Mouse (Mus musculus): ENCODE measurements around the gene Myog. TPM values are rescaled to one million over a fixed set of nuclear protein-coding genes. Genes with fewer than 3 reads are reported as not detected.
A peak's percentile ranks its signal among the peaks of the same experiment; 100 is the strongest.

Gene Myog
- polyA plus RNA-seq, 1 experiment from 2014 or later, result not detected

DNA sequence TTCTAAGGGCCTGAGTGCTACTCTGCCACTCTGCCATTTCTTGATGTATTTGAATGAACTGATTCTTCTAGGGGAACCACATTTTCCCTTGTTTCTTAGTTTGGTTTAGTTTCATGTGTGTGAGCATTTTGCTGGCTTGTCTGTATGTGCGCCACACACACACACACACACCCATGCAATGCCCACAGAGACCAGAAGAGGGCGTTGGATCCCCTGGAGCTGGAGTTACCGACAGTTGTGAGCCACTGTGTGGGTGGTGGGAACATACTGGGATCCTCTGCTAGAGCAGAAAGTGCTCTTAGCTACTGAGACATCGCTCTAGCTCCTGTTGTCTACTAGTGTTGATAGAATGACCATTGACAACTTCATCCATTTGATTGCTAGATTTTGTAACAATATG is 8.2 kb upstream of the Myog start:
- no peaks in the 10 kb centered on the region for H3K4me1 ChIP-seq (ENCODE audit: control insufficient read depth, insufficient read depth, low read length)
- H3K27me3 ChIP-seq (ENCODE audit: control insufficient read depth, insufficient read depth, low read length), result no peaks in the 10 kb centered on the region
- 71% methylated on average over 4 of the region's 4 CpGs for WGBS
- no peak overlapping the region for H3K4me3 ChIP-seq (ENCODE audit: low read depth, low read length)
- no peak overlapping the region for H3K4me2 ChIP-seq
- no peak overlapping the region for H3K9ac ChIP-seq (ENCODE audit: low read length)
- ATAC-seq (ENCODE audit: low FRiP score), result no peak
- H3K9me3 ChIP-seq (ENCODE audit: control insufficient read depth, low read length), result no peaks in the 10 kb centered on the region
- no peak for DNase-seq (ENCODE audit: low spot score, missing footprints)
- H3K36me3 ChIP-seq (ENCODE audit: control insufficient read depth, insufficient read depth, low read length), result no peaks in the 10 kb centered on the region
- H3K27ac ChIP-seq (ENCODE audit: low read depth, low read length), result no peak overlapping the region

DNA sequence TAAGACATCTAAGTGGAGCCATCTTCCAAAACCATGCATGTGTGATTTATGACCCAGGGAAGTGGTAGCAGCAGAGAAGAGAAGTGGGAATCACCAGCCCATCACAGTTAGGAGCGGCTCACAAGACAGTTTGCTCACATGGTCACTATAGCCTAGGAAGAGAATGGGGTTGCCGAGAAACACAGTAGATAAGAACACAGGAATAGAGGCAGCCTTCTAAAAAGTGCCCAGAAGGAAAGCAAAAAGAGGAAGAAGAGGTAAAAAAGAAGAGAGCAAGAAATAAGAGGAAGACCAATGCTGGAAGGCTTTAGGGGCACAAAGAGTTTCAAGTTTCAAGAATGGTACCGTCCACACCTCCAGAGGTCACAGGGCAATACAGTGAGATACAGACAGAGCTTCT is 7.4 kb upstream of the Myog start:
- WGBS, result 85% methylated on average over 3 of the region's 3 CpGs
- Histone ChIP-seq H3K9me3 (ENCODE audit: control insufficient read depth, low read length) (no peaks in the 10 kb centered on the region), H3K27ac (ENCODE audit: low read depth, low read length) (no peak overlapping the region), H3K36me3 (ENCODE audit: control insufficient read depth, insufficient read depth, low read length) (no peaks in the 10 kb centered on the region), H3K9ac (ENCODE audit: low read length) (no peak overlapping the region), H3K27me3 (ENCODE audit: control insufficient read depth, insufficient read depth, low read length) (no peaks in the 10 kb centered on the region), H3K4me2 (no peak overlapping the region), H3K4me3 (ENCODE audit: low read depth, low read length) (no peak overlapping the region), H3K4me1 (ENCODE audit: control insufficient read depth, insufficient read depth, low read length) (no peaks in the 10 kb centered on the region)
- ATAC-seq (ENCODE audit: low FRiP score) (no peak), DNase-seq (ENCODE audit: low spot score, missing footprints) (no peak)

DNA sequence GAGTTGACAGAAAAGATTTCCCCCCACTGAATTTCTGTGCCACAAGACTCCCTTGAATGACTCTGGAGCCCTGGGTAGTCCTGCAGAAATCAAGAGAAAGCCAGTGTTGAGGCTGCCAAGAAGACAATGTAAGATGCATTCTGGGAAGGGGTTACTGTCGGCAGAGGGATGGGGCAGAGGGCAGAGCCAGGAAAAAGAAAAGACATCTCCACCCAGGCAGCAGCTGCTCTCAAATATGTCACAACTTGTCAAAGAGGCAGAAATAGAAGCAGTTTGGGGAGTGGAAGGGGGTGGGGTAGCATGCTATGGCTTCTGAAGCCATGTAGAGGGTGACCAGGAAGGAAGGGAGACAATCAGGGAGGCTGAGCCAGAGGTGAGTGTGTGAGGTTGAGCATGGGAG is 6.7 kb upstream of the Myog start:
- Histone ChIP-seq H3K9me3 (ENCODE audit: control insufficient read depth, low read length) (no peaks in the 10 kb centered on the region), H3K36me3 (ENCODE audit: control insufficient read depth, insufficient read depth, low read length) (no peaks in the 10 kb centered on the region), H3K4me2 (no peak overlapping the region), H3K27me3 (ENCODE audit: control insufficient read depth, insufficient read depth, low read length) (no peaks in the 10 kb centered on the region), H3K27ac (ENCODE audit: low read depth, low read length) (no peak overlapping the region), H3K4me1 (ENCODE audit: control insufficient read depth, insufficient read depth, low read length) (no peaks in the 10 kb centered on the region), H3K4me3 (ENCODE audit: low read depth, low read length) (no peak overlapping the region), H3K9ac (ENCODE audit: low read length) (no peak overlapping the region)
- WGBS, result 58% methylated on average over 1 of the region's 1 CpGs
- DNase-seq (ENCODE audit: low spot score, missing footprints), result no peak
- no peak for ATAC-seq (ENCODE audit: low FRiP score)

DNA sequence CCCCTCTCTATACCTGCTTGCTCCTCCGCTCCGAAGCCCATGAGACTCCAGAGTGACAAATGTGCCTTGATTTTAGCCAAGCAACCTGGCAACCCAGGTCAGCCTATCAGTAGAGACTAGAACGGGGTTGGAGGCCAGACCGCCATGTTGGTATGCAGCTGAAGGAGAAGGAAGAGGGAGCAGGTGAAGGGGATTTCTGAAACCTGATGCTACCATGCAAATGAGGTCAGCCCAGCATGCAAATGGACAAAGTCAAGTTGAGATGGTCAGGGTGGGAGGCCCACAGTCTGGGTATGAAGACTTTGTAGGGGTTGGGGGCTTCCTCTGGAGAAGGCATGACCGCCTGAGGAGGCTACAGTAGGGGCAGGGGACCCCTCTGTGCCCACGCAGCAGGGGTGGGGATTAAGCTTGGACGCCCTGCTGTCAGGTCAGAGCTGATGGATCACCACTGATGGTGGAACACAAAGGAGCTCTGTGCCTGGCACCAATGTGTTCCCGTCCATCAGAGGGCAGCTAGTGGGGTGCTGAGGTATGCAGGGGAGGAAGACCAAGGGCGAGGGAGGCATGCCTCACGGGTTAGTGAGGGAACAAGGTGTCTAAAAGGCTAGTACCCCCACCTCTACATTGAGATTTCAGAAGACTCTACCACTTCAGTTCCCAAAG is 4.2 kb upstream of the Myog start:
- Histone ChIP-seq H3K27ac (ENCODE audit: low read depth, low read length) (no peak overlapping the region), H3K9me3 (ENCODE audit: control insufficient read depth, low read length) (no peaks in the 10 kb centered on the region), H3K36me3 (ENCODE audit: control insufficient read depth, insufficient read depth, low read length) (no peaks in the 10 kb centered on the region), H3K9ac (ENCODE audit: low read length) (no peak overlapping the region), H3K4me3 (ENCODE audit: low read depth, low read length) (no peak overlapping the region), H3K27me3 (ENCODE audit: control insufficient read depth, insufficient read depth, low read length) (no peaks in the 10 kb centered on the region; the same call in 1 of the 2 replicates), H3K4me1 (ENCODE audit: control insufficient read depth, insufficient read depth, low read length) (no peaks in the 10 kb centered on the region), H3K4me2 (no peak overlapping the region)
- no peak for DNase-seq (ENCODE audit: low spot score, missing footprints)
- ATAC-seq (ENCODE audit: low FRiP score), result no peak
- 49% methylated on average over 10 of the region's 10 CpGs for WGBS

DNA sequence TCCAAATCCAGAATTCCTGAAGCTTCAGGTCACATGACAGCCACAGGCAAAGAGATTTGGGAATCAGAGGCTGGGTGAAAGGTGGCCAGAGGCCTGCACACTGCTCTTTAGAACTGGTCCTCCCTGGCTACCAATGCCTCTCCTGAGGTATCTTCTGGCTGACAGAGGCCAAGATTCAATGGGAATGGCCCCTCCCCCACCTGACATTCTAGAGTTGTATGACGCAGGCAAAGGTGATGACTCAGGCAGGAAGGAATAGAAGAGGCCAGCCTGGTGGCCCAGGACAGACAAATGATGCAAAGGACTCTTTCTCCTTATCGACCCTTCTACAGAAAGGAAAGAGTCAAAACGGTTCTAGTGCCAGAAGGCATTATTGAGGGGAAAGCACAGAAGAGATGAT is 1.6 kb upstream of the Myog start:
- Histone ChIP-seq H3K27me3 (ENCODE audit: control insufficient read depth, insufficient read depth, low read length) (no peaks in the 10 kb centered on the region; the same call in 1 of the 2 replicates), H3K9me3 (ENCODE audit: control insufficient read depth, low read length) (no peaks in the 10 kb centered on the region), H3K4me1 (ENCODE audit: control insufficient read depth, insufficient read depth, low read length) (no peaks in the 10 kb centered on the region), H3K4me3 (ENCODE audit: low read depth, low read length) (no peak overlapping the region), H3K4me2 (no peak overlapping the region), H3K36me3 (ENCODE audit: control insufficient read depth, insufficient read depth, low read length) (no peaks in the 10 kb centered on the region), H3K27ac (ENCODE audit: low read depth, low read length) (no peak overlapping the region), H3K9ac (ENCODE audit: low read length) (no peak overlapping the region)
- 80% methylated on average over 3 of the region's 3 CpGs for WGBS
- ATAC-seq (ENCODE audit: low FRiP score) (no peak), DNase-seq (ENCODE audit: low spot score, missing footprints) (no peak)

DNA sequence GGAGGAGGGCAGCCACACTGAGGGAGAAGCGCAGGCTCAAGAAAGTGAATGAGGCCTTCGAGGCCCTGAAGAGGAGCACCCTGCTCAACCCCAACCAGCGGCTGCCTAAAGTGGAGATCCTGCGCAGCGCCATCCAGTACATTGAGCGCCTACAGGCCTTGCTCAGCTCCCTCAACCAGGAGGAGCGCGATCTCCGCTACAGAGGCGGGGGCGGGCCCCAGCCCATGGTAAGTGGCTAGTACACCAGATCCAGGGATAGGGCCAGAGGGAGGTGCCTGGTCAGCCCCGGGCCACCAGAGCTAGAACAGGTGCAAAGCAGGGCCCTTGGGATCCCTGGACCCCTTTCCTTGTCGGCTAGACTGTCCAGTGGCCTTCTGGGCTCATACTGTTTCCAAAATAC is 511 bp downstream of the Myog start:
- Histone ChIP-seq H3K36me3 (ENCODE audit: control insufficient read depth, insufficient read depth, low read length) (no peaks in the 10 kb centered on the region), H3K27ac (ENCODE audit: low read depth, low read length) (no peak overlapping the region), H3K27me3 (ENCODE audit: control insufficient read depth, insufficient read depth, low read length) (no peaks in the 10 kb centered on the region; the same call in 1 of the 2 replicates), H3K4me3 (ENCODE audit: low read depth, low read length) (no peak overlapping the region), H3K9me3 (ENCODE audit: control insufficient read depth, low read length) (no peaks in the 10 kb centered on the region), H3K4me2 (no peak overlapping the region), H3K4me1 (ENCODE audit: control insufficient read depth, insufficient read depth, low read length) (no peaks in the 10 kb centered on the region), H3K9ac (ENCODE audit: low read length) (no peak overlapping the region)
- ATAC-seq (ENCODE audit: low FRiP score) (no peak), DNase-seq (ENCODE audit: low spot score, missing footprints) (no peak)
- WGBS, result 89% methylated on average over 12 of the region's 13 CpGs

DNA sequence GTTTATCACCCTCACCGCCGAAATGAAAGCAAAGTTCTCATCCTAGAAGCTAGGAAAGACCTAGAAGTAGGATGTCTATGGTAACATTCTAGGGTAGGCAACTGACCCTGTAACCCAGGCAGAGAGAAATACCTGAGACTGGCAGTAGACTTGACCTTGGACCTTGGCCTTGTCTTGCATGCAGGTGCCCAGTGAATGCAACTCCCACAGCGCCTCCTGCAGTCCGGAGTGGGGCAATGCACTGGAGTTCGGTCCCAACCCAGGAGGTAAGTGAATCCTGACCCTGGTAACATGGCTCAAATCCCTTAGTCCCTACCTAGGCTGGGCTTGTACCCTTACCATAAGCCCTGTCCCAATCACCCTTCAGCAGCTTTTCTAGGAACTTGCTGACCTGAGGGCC is 1.1 kb downstream of the Myog start:
- no peaks in the 10 kb centered on the region for H3K36me3 ChIP-seq (ENCODE audit: control insufficient read depth, insufficient read depth, low read length)
- WGBS, result 64% methylated on average over 5 of the region's 5 CpGs
- ATAC-seq (ENCODE audit: low FRiP score) (no peak), DNase-seq (ENCODE audit: low spot score, missing footprints) (no peak)
- no peaks in the 10 kb centered on the region for H3K4me1 ChIP-seq (ENCODE audit: control insufficient read depth, insufficient read depth, low read length)
- H3K27ac ChIP-seq (ENCODE audit: low read depth, low read length), result no peak overlapping the region
- no peak overlapping the region for H3K4me3 ChIP-seq (ENCODE audit: low read depth, low read length)
- H3K27me3 ChIP-seq (ENCODE audit: control insufficient read depth, insufficient read depth, low read length), result no peaks in the 10 kb centered on the region; the same call in 1 of the 2 replicates
- no peak overlapping the region for H3K4me2 ChIP-seq
- no peak overlapping the region for H3K9ac ChIP-seq (ENCODE audit: low read length)
- H3K9me3 ChIP-seq (ENCODE audit: control insufficient read depth, low read length), result no peaks in the 10 kb centered on the region

DNA sequence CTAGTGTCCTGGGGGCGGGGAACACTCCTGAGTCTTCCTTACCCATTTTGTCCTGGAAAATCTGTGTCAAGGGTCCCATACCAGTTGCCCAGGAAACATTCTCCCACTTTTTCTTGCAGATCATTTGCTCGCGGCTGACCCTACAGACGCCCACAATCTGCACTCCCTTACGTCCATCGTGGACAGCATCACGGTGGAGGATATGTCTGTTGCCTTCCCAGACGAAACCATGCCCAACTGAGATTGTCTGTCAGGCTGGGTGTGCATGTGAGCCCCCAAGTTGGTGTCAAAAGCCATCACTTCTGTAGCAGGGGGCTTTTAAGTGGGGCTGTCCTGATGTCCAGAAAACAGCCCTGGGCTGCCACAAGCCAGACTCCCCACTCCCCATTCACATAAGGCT is 1.8 kb downstream of the Myog start:
- WGBS, result 76% methylated on average over 8 of the region's 8 CpGs
- Histone ChIP-seq H3K36me3 (ENCODE audit: control insufficient read depth, insufficient read depth, low read length) (no peaks in the 10 kb centered on the region), H3K27me3 (ENCODE audit: control insufficient read depth, insufficient read depth, low read length) (no peaks in the 10 kb centered on the region; the same call in 1 of the 2 replicates), H3K4me1 (ENCODE audit: control insufficient read depth, insufficient read depth, low read length) (no peaks in the 10 kb centered on the region), H3K27ac (ENCODE audit: low read depth, low read length) (no peak overlapping the region), H3K9ac (ENCODE audit: low read length) (no peak overlapping the region), H3K4me2 (no peak overlapping the region), H3K4me3 (ENCODE audit: low read depth, low read length) (no peak overlapping the region), H3K9me3 (ENCODE audit: control insufficient read depth, low read length) (no peaks in the 10 kb centered on the region)
- DNase-seq (ENCODE audit: low spot score, missing footprints), result no peak
- ATAC-seq (ENCODE audit: low FRiP score), result no peak

DNA sequence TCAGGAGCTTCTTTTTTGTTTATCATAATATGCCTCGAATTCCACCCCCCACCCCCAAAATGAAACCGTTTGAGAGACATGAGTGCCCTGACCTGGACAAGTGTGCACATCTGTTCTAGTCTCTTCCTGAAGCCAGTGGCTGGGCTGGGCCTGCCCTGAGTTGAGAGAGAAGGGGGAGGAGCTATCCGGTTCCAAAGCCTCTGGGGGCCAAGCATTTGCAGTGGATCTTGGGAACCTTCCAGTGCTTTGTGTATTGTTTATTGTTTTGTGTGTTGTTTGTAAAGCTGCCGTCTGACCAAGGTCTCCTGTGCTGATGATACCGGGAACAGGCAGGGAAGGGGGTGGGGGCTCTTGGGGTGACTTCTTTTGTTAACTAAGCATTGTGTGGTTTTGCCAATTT is 2.3 kb downstream of the Myog start:
- no peak for DNase-seq (ENCODE audit: low spot score, missing footprints)
- 27% methylated on average over 5 of the region's 5 CpGs for WGBS
- Histone ChIP-seq H3K27ac (ENCODE audit: low read depth, low read length) (no peak overlapping the region), H3K4me1 (ENCODE audit: control insufficient read depth, insufficient read depth, low read length) (no peaks in the 10 kb centered on the region), H3K9me3 (ENCODE audit: control insufficient read depth, low read length) (no peaks in the 10 kb centered on the region), H3K36me3 (ENCODE audit: control insufficient read depth, insufficient read depth, low read length) (no peaks in the 10 kb centered on the region), H3K4me2 (no peak overlapping the region), H3K27me3 (ENCODE audit: control insufficient read depth, insufficient read depth, low read length) (no peaks in the 10 kb centered on the region; the same call in 1 of the 2 replicates), H3K9ac (ENCODE audit: low read length) (no peak overlapping the region), H3K4me3 (ENCODE audit: low read depth, low read length) (no peak overlapping the region)
- 0 out of 2 replicates have a peak, but pooled peaks have one; percentile 52 for ATAC-seq (ENCODE audit: low FRiP score)
